Mouse (Mus musculus): Measurements from ENCODE around the gene Chrnb1. TPM values are rescaled to one million over a fixed set of nuclear protein-coding genes. Genes with fewer than 3 reads are reported as not detected.

The Chrnb1 gene
- total and polyA plus RNA-seq, 2 experiments = 0.28 to 0.46 TPM

DNA sequence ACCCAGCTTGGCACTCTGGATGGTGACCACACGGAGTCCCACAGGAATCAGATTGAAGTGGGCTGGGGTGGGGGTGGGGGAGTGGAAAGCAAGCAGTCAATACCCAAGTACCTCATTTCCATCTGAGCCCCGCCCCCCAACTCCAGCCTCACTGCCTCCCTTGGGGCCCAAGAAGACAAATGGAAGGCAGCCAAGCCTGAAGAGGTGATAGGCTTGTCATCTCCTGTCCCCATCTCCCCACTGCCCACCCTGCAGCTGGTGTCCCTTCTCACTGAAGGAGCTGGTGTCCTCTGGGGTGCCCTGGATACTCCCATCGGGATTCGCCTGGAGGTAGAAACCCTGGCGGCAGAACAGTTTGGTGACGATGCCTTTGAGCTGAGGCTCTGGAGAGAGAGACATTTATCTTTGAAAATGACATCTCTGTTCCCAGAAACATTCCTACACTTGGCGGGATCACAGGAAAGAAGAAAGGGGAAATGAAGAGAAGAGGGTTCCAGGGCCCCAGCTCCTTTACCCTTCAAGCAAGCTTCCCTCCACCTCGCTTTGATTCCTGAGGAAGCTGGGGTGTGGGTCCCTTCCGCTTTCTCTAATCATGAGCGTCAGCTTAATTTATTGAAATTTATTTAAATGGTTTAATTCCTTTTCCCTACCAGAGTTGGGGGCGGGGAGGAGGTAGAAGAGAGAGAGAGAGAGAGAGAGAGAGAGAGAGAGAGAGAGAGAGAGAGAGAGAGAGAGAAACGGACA lies 3.8 kb upstream of the Chrnb1 start:
- no peaks in the 10 kb centered on the region for H3K79me2 ChIP-seq (ENCODE audit: control insufficient read depth, insufficient read depth, low read length)
- H3K36me3 ChIP-seq (ENCODE audit: control insufficient read depth, insufficient read depth, low read length) = no peaks in the 10 kb centered on the region
- peaks cover 8% of the 10 kb centered on the region for H3K4me1 ChIP-seq (ENCODE audit: control insufficient read depth, insufficient read depth, low read length)
- no peak overlapping the region for H3K27ac ChIP-seq (replicated peaks; ENCODE audit: insufficient read depth, low read depth, low read length)
- no peak for DNase-seq (ENCODE audit: extremely low read depth, low read depth, low spot score)
- no peak overlapping the region for H3K9ac ChIP-seq (ENCODE audit: low read depth, low read length)
- H3K4me3 ChIP-seq (ENCODE audit: insufficient read depth, low read depth, low read length) = no peak overlapping the region
- 68% methylated on average over 12 of the region's 12 CpGs for WGBS
- TF ChIP-seq CTCF (IDR thresholded peaks at IDR 0.05; ENCODE audit: low read depth, low read length) = no peak
- no peak for TF ChIP-seq POLR2A (IDR thresholded peaks at IDR 0.05; ENCODE audit: extremely low read depth, insufficient read depth, low read length)
- peaks cover 9% of the 10 kb centered on the region for H3K27me3 ChIP-seq (ENCODE audit: control insufficient read depth, insufficient read depth, low read length)

DNA sequence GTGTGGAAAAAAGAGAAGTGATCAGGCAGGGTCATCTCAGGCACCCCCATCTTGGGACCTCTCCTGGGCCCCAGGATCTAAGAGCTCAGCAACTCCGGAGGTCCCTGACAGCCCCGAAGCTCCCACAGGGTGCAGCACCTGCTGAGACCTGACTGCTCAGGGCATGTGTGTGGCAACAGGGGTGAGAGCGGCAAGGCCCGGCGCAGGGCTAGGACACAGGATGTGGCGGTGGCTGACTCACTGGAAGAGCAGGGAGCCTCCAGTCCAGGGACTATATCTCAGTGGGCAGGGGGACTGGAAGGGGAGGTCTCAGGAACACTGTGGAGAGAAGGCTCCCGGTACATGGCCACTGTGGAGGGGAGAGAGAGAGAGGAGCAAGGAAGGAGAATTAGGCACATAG lies 2.2 kb upstream of the Chrnb1 start:
- Histone ChIP-seq H3K36me3 (ENCODE audit: control insufficient read depth, insufficient read depth, low read length) (no peaks in the 10 kb centered on the region), H3K27ac (replicated peaks; ENCODE audit: insufficient read depth, low read depth, low read length) (no peak overlapping the region), H3K4me3 (ENCODE audit: insufficient read depth, low read depth, low read length) (no peak overlapping the region), H3K9ac (ENCODE audit: low read depth, low read length) (no peak overlapping the region), H3K4me1 (ENCODE audit: control insufficient read depth, insufficient read depth, low read length) (peaks cover 3% of the 10 kb centered on the region; the same call in 1 of the 2 replicates), H3K79me2 (ENCODE audit: control insufficient read depth, insufficient read depth, low read length) (no peaks in the 10 kb centered on the region), H3K27me3 (ENCODE audit: control insufficient read depth, insufficient read depth, low read length) (peaks cover 9% of the 10 kb centered on the region)
- WGBS = 88% methylated on average over 7 of the region's 7 CpGs
- DNase-seq (ENCODE audit: extremely low read depth, low read depth, low spot score) = no peak
- no peak for TF ChIP-seq POLR2A (IDR thresholded peaks at IDR 0.05; ENCODE audit: extremely low read depth, insufficient read depth, low read length)
- no peak for TF ChIP-seq CTCF (IDR thresholded peaks at IDR 0.05; ENCODE audit: low read depth, low read length)

DNA sequence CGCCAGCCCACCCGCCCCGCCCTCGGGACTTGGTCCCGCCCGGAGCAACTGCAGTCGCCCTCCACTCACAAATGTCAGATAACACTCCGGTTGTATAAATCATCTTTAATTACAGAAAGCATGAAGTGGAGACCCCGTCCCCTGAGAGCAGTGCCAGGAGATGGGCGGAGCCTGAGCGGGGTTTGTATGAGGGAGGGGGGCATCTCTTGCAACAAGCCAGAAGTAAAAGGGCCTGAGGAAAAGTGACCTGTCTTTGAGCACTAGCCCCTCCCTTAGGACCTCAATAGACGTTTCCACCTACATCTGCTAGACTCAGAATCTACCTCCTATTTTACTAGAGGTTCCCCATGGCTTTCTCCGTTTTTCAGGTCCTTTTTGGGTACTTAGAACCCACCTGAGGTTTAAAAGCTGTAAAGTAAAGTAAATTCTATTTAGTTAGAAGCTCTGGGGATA lies 266 bp upstream of the Chrnb1 start:
- 10% methylated on average over 13 of the region's 13 CpGs for WGBS
- no peak overlapping the region for H3K27ac ChIP-seq (replicated peaks; ENCODE audit: insufficient read depth, low read depth, low read length)
- H3K36me3 ChIP-seq (ENCODE audit: control insufficient read depth, insufficient read depth, low read length) = no peaks in the 10 kb centered on the region
- TF ChIP-seq CTCF (IDR thresholded peaks at IDR 0.05; ENCODE audit: low read depth, low read length) (no peak), POLR2A (IDR thresholded peaks at IDR 0.05; ENCODE audit: extremely low read depth, insufficient read depth, low read length) (no peak)
- H3K27me3 ChIP-seq (ENCODE audit: control insufficient read depth, insufficient read depth, low read length) = no peaks in the 10 kb centered on the region
- H3K4me3 ChIP-seq (ENCODE audit: insufficient read depth, low read depth, low read length) = no peak overlapping the region; the same call in 1 of the 2 replicates
- H3K4me1 ChIP-seq (ENCODE audit: control insufficient read depth, insufficient read depth, low read length) = 0 out of 2 replicates have a peak, but pooled peaks cover 3% of the 10 kb centered on the region
- no peaks in the 10 kb centered on the region for H3K79me2 ChIP-seq (ENCODE audit: control insufficient read depth, insufficient read depth, low read length)
- DNase-seq (ENCODE audit: extremely low read depth, low read depth, low spot score) = no peak
- no peak overlapping the region for H3K9ac ChIP-seq (ENCODE audit: low read depth, low read length)

DNA sequence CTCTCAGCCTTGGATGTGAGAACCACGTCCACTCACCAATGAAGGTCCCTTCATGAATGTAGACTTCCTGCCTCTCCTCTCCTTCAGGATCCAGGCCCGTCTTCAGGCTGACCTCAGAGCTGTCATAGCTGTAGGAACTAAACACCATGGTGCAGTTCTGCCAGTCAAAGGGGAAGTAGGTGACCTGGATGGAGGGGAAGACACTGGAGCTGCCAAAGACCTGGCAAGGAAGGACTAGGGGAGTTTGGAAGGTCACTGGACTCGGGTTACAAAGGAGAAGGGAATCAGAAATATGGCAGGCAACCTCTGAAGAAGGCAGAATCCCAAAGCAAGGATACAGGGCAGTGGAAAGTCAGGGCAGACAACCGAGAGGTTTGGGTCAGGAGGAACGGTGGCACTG lies 2.3 kb downstream of the Chrnb1 start:
- no peaks in the 10 kb centered on the region for H3K27me3 ChIP-seq (ENCODE audit: control insufficient read depth, insufficient read depth, low read length)
- TF ChIP-seq CTCF (IDR thresholded peaks at IDR 0.05; ENCODE audit: low read depth, low read length) (no peak), POLR2A (IDR thresholded peaks at IDR 0.05; ENCODE audit: extremely low read depth, insufficient read depth, low read length) (no peak)
- WGBS = 79% methylated on average over 5 of the region's 5 CpGs
- no peaks in the 10 kb centered on the region for H3K79me2 ChIP-seq (ENCODE audit: control insufficient read depth, insufficient read depth, low read length)
- no peak overlapping the region for H3K27ac ChIP-seq (replicated peaks; ENCODE audit: insufficient read depth, low read depth, low read length)
- H3K9ac ChIP-seq (ENCODE audit: low read depth, low read length) = no peak overlapping the region
- peaks cover 6% of the 10 kb centered on the region; the same call in 1 of the 2 replicates for H3K4me1 ChIP-seq (ENCODE audit: control insufficient read depth, insufficient read depth, low read length)
- H3K4me3 ChIP-seq (ENCODE audit: insufficient read depth, low read depth, low read length) = no peak overlapping the region
- H3K36me3 ChIP-seq (ENCODE audit: control insufficient read depth, insufficient read depth, low read length) = no peaks in the 10 kb centered on the region
- no peak for DNase-seq (ENCODE audit: extremely low read depth, low read depth, low spot score)

DNA sequence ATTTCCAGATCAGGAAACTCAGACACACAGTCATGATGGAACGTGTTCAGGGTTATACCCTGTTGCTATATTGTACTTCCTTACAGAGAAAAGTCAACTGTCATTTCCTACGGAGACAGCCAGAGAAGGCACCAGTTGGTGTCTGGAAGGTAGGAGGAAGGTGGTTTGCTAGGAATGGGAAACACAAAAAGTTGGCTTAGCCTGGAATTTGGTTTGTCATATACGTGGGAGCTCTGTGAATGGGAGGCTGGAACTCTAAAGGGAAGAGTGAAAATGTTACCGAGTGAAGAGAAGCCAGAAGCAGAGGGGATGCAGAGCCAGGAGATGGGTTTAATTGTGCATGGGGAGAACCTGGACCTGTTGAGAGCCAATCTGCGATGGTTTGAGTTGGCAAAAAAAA lies 4.3 kb downstream of the Chrnb1 start:
- Histone ChIP-seq H3K4me3 (ENCODE audit: insufficient read depth, low read depth, low read length) (no peak overlapping the region), H3K27me3 (ENCODE audit: control insufficient read depth, insufficient read depth, low read length) (no peaks in the 10 kb centered on the region), H3K27ac (replicated peaks; ENCODE audit: insufficient read depth, low read depth, low read length) (no peak overlapping the region), H3K9ac (ENCODE audit: low read depth, low read length) (no peak overlapping the region), H3K79me2 (ENCODE audit: control insufficient read depth, insufficient read depth, low read length) (no peaks in the 10 kb centered on the region), H3K36me3 (ENCODE audit: control insufficient read depth, insufficient read depth, low read length) (no peaks in the 10 kb centered on the region), H3K4me1 (ENCODE audit: control insufficient read depth, insufficient read depth, low read length) (peaks cover 6% of the 10 kb centered on the region; the same call in 1 of the 2 replicates)
- 80% methylated on average over 5 of the region's 5 CpGs for WGBS
- no peak for DNase-seq (ENCODE audit: extremely low read depth, low read depth, low spot score)
- TF ChIP-seq POLR2A (IDR thresholded peaks at IDR 0.05; ENCODE audit: extremely low read depth, insufficient read depth, low read length) (no peak), CTCF (IDR thresholded peaks at IDR 0.05; ENCODE audit: low read depth, low read length) (no peak)

DNA sequence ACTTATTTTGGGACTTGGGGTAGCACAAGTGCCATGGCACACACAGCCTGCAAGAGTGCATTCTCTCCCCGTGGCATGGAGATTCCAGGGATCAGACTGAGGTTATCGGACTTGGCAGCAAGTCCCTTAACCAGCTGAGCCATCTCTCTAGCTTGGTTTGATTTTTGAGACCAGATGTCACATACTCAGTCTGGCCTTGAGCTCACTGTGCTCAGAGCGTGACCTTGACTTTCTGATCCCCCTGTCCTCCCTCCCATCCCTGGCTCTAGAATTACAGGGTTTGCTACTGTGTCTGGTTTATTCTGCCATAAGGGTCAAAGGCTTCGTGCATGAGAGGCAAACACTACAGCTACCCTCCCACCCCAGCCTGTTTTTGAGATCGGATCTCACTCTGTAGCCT lies 6.3 kb downstream of the Chrnb1 start:
- no peaks in the 10 kb centered on the region for H3K36me3 ChIP-seq (ENCODE audit: control insufficient read depth, insufficient read depth, low read length)
- peak; percentile 81 for DNase-seq (ENCODE audit: extremely low read depth, low read depth, low spot score)
- H3K27ac ChIP-seq (replicated peaks; ENCODE audit: insufficient read depth, low read depth, low read length) = peak overlapping the region; percentile 37; the same call in 1 of the 2 replicates
- TF ChIP-seq POLR2A (IDR thresholded peaks at IDR 0.05; ENCODE audit: extremely low read depth, insufficient read depth, low read length) (no peak), CTCF (IDR thresholded peaks at IDR 0.05; ENCODE audit: low read depth, low read length) (no peak)
- peaks cover 6% of the 10 kb centered on the region; the same call in 1 of the 2 replicates for H3K4me1 ChIP-seq (ENCODE audit: control insufficient read depth, insufficient read depth, low read length)
- H3K27me3 ChIP-seq (ENCODE audit: control insufficient read depth, insufficient read depth, low read length) = no peaks in the 10 kb centered on the region
- H3K9ac ChIP-seq (ENCODE audit: low read depth, low read length) = no peak overlapping the region
- no peak overlapping the region for H3K4me3 ChIP-seq (ENCODE audit: insufficient read depth, low read depth, low read length)
- WGBS = 17% methylated on average over 5 of the region's 5 CpGs
- H3K79me2 ChIP-seq (ENCODE audit: control insufficient read depth, insufficient read depth, low read length) = no peaks in the 10 kb centered on the region
